Mouse (Mus musculus): ENCODE results near the gene Prr5. TPM values are rescaled to one million over a fixed set of nuclear protein-coding genes. Genes with fewer than 3 reads are reported as not detected.

Gene Prr5
- total RNA-seq, 4 experiments from 2014 or later: 4.8 to 8.3 (median 6.0) TPM

GRCm38 (mm10) chr15:84680545-84681454 lies 11.4 kb downstream of the Prr5 start:
- DNase-seq: peak; percentile 66

- no peak for DNase-seq
Observed at GRCm38 (mm10) chr15:84681455-84682193, 12.2 kb downstream of the Prr5 start.

GRCm38 (mm10) chr15:84682206-84682605 lies 12.8 kb downstream of the Prr5 start:
- DNase-seq: no peak

GRCm38 (mm10) chr15:84682821-84683220 lies 13.4 kb downstream of the Prr5 start:
- no peak for DNase-seq

- DNase-seq: no peak
Observed at GRCm38 (mm10) chr15:84684520-84684919, 15.1 kb downstream of the Prr5 start.

GRCm38 (mm10) chr15:84685417-84685816 lies 16.0 kb downstream of the Prr5 start:
- no peak for DNase-seq

- no peak for DNase-seq
Observed at GRCm38 (mm10) chr15:84687904-84688303, 18.5 kb downstream of the Prr5 start.

GRCm38 (mm10) chr15:84689356-84689755 lies 19.9 kb downstream of the Prr5 start:
- no peak for DNase-seq

- DNase-seq: no peak
Observed at GRCm38 (mm10) chr15:84691513-84691912, 22.1 kb downstream of the Prr5 start.

- DNase-seq: no peak
Observed at GRCm38 (mm10) chr15:84692645-84693044, 23.2 kb downstream of the Prr5 start.

GRCm38 (mm10) chr15:84696021-84696420 lies 26.6 kb downstream of the Prr5 start:
- no peak for DNase-seq

- DNase-seq: peak; percentile 55
Observed at GRCm38 (mm10) chr15:84697611-84698011, 28.2 kb downstream of the Prr5 start.

- no peak for DNase-seq
Observed at GRCm38 (mm10) chr15:84698189-84698588, 28.8 kb downstream of the Prr5 start.

- DNase-seq: no peak
Observed at GRCm38 (mm10) chr15:84700147-84700794, 30.9 kb downstream of the Prr5 start.

- no peak for DNase-seq
Observed at GRCm38 (mm10) chr15:84701947-84702346, 32.5 kb downstream of the Prr5 start.

GRCm38 (mm10) chr15:84702391-84703345 lies 33.2 kb downstream of the Prr5 start:
- DNase-seq: no peak

- DNase-seq: no peak
Observed at GRCm38 (mm10) chr15:84703992-84704391, 34.6 kb downstream of the Prr5 start.

GRCm38 (mm10) chr15:84705351-84705901 lies 36.0 kb downstream of the Prr5 start:
- DNase-seq: no peak

- DNase-seq: no peak
Observed at GRCm38 (mm10) chr15:84706983-84707619, 37.7 kb downstream of the Prr5 start.

GRCm38 (mm10) chr15:84712566-84713405 lies 43.4 kb downstream of the Prr5 start:
- DNase-seq: no peak
